Mouse (Mus musculus) ES-E14 (cell line): ENCODE measurements around the gene Noxo1.

Experiments
- MAFK ChIP-seq: IDR thresholded peaks from 2 replicates; pipeline ENCODE4 v1.6.1; 2014; ENCODE audit warnings: mild to moderate bottlenecking, low read depth, low read length, inconsistent platforms; ENCODE audit not compliant: insufficient read depth
- ZNF384 ChIP-seq: IDR thresholded peaks from 2 replicates; pipeline ENCODE4 v1.6.1; 2012; ENCODE audit warnings: low read depth, low read length, inconsistent platforms

- TF ChIP-seq MAFK (no peak), ZNF384 (no peak)
Observed at GRCm38 (mm10) chr17:24646381-24646780, 49.7 kb upstream of the Noxo1 start.
